Mouse (Mus musculus): ENCODE results near the gene Mtrf1l.

Mtrf1l gene

DNA sequence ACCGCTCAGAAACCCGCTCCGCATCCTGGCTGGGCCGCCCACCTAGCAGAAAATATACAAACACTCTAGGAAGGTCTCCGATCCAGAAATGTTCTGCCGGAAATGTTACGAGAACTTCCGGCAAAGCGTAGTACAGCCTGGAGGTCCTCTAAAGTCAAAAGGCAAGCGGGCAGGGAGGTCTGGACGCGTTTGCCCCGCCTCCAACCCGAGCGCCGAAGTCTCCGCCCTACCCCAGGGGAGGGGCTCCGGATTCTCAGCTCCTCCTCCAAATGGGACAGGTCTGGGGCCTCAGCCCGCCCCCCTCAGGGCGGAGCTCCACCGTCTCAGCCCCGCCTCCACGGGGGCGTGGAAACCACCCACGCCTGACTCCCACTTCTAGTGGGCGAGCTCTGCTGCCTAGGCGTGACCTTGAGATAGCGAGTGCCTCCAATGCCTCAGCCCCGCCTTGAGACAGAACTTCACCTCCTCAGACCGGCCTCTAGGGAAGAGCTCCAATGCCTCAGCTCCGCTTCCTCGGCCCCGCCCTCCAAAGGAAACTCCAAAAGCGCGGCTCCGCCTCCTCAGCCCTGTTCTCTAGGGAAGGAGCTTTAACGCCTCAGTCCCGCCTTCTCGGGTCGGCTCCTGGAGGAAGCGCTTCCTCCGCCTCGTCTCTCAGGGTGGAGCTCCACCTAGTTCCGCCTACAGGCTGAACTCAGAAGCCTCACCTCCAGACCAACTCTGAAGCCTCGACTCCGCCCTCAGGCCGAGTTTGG, at the start of gene Mtrf1l:
TSS of gene Mtrf1l (minus strand) at position 171 of the 752 bp plus-strand sequence.
- in situ Hi-C loops (cut with MboI, MseI): loop anchor here (25.0 kb wide), 3 partner anchors 1437 to 1863 kb away; partner anchors contain the start of genes Lats1, Pcmt1 and Zbtb2

DNA sequence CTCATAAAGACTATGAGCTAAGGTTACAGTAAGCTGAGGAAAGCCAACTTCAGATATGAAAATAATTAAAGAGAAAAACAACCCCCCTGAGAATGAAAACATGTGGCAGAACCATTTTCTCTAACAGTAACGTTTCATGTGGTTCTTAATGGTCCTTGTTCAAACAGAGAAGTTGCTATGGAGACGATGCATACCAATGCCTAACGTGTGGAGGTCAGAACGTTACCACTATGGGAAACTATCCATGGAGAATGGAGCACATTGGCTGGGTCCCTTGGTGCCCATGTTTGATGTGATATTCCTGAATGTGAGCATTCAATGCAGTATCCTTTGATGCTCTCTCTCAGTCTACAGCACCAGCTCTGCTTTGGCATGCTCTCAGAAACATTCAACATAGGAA, 47.4 kb upstream of the Mtrf1l start:
- in situ Hi-C loops (cut with MboI, MseI): loop anchor here (10.0 kb wide), 1 partner anchor 1904 kb away; no protein-coding TSS in a partner anchor

DNA sequence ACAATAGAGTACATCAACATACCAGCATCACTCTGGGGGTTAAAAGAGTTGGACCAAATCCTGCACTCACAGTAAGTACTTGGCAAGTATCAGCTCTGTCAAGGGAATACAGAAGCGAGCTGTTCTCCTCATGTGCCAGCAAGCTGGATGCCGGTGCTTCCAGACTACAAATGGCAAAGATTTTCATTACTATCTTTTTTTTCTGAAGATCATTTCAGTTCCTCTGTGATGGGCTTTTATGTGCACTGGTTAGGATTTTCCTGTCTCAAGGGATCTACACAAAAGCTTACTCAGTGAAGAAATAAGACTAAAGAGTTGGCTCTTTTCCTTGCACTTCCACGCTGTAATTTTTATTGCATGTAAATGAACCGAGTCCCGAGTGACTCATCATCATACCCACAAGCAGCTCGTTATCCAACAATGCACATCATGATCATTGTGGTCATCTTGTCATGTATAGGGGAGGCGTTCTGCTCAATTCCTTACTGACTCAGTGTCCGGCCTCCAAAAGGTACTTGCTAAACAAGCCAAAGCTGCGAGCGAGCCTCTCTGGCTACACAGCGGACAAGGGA, 44.4 kb upstream of the Mtrf1l start:
- in situ Hi-C loops (cut with MboI, MseI): no loop called here

DNA sequence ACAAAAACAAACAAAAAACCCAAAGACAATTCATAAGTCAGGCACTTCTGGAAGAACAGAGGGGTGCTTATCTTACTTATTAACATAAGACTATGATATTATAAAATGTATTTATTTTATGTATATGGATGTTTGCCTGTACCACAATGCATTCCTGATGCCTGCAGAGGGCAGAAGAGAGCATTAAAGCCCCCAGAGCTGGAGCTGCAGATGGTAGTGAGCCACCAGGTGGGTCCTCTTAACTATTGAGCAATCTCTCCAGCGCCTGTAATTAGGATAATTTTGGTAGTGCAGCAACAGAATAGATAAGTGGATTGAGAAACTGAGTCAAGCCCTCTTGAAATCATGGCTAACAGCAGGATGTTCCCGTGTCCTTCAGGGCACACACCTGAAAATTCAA, 42.3 kb upstream of the Mtrf1l start:
- in situ Hi-C loops (cut with MboI, MseI): no loop called here

DNA sequence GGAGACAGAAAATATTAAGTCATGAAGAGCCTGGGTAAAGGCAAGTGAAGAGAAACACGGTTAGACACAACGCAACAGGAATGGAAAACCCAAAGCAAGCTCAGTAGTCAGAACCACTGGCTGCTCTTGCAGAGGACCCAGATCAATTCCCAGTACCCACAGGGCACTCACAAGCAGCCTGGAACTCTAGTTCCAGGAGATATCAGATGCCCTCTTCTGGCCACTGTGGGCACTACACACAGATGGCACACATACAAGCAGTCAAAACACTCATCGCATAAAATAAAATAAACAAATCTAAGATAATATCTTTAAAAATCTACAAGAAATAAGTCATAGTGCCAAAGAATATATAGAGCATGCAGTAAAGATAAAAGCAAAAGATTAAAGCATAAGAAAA, 39.0 kb upstream of the Mtrf1l start:
- in situ Hi-C loops (cut with MboI, MseI): no loop called here

DNA sequence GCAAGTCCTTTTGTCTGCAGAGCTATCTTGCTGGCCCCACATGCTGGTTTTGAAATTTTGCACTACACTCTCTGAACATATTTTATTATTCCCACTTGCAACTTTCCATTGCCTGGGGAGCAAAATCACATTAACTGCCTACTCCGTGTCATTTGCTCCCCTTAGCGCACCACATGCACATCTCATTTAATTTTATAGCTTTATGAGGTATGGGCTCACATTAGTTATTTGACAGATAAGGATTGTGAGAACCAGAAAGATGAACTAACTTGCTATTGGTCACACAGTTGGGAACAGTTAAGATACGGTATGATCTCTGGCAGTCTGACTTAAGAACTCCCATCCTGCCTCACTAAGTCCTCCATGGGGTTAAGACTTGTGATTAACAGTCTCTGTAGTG, 37.1 kb upstream of the Mtrf1l start:
- in situ Hi-C loops (cut with MboI, MseI): no loop called here

DNA sequence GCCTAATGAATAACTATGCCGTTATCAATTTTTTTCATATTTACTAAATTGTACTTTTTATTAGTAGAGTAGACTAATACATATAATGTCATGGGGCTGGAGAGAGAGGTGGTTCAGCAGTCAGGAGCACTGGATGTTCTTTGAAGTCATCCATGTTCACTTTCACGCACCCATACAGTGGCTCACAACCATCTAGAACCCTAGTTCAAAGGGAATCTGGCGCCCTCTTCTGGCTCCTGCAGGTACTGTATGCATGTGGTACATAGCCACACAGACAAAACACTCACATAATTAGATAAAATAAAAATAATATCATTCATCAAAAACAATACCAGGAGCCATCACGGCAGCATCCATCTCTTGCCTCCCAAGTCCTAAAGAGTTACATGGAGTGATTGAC, 36.0 kb upstream of the Mtrf1l start:
- in situ Hi-C loops (cut with MboI, MseI): no loop called here

DNA sequence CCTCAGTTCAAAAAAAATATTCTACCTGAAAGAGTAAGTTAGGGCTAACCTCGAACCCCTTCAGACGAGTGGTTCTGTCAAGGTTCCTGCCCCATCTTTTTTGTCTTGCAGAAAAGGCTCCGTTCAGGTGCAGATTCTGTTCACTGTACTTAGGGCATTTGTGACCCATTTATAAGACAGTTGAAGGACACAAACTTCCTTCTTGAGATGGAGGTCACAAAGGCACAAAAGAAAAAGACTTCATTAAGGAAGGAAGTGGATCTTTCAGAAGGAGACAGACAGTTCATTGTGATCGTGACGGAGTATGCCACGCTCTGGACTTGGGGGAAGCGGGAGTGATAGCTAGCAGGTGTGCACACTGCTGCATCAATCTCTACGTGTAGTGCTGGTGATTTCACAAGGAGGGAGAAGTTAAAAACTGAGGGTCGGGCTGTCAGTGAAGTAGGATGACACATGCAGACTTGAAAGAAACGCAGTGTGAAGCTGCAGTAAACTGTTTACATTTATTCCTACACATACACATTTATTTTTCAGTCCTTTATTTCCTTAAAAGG, 34.4 kb upstream of the Mtrf1l start:
- in situ Hi-C loops (cut with MboI, MseI): no loop called here

DNA sequence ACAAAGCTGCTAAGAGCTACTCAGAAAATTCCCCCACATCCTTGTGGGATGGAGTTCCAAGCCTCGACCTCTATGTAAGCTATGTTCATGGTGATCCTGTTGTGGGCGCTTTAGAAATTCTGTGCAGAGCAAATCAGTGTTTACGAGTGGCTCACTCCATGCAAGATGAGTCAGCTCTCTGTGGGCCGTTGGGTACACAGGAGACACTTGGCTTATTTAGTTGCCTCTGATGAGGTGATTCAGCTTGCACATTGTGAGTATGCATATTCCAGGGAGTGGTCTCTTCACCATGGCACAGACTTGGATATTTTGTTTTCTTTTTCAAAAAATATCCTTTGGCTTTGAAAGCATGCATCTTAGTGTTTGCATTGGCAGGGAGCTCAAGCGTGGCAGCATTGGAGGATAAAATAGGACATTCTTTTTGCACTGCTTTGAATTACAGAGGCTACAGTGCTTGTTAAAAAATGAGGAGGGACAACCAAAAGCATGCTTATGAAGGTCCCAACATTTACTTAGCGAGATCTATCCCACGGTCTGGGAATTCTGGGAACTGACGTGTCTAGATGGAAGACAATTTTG, 29.7 kb upstream of the Mtrf1l start:
- in situ Hi-C loops (cut with MboI, MseI): no loop called here

DNA sequence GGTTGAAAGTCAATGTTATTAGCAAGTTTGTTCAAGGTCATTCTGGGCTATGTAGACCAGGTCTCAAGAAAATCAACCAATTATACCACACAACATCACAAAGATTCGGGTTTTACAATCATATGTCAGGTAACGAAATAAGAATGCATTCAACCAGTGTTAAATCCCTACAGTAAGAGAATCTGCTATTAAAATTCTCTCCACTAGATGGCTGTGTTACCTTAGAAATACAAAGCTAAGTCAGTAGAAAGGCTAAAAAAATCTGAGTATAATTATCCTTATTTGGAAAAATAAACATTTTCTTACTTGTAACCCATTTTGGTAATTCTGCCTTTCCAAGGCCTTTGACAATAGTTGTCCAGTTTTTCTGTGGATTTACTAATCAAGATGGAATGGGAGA, 23.2 kb upstream of the Mtrf1l start:
- in situ Hi-C loops (cut with MboI, MseI): no loop called here

DNA sequence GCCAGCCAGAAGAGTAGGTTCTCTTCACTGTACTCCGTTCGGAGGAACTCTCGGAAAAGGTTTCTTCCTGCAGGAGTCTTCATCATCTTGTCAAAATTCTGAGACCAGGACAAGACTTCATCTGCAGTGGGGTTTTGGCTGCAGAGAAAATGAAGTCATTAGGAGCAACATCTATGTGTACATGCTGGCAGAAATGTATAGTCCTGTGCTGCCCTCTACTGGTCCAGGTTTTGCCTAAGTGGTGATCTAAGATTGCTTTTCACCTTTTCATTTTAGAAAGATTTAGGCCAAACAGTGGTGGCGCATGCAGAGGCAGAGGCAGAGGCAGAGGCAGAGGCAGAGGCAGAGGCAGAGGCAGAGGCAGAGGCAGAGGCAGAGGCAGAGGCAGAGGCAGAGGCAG, 17.7 kb upstream of the Mtrf1l start:
- in situ Hi-C loops (cut with MboI, MseI): no loop called here

DNA sequence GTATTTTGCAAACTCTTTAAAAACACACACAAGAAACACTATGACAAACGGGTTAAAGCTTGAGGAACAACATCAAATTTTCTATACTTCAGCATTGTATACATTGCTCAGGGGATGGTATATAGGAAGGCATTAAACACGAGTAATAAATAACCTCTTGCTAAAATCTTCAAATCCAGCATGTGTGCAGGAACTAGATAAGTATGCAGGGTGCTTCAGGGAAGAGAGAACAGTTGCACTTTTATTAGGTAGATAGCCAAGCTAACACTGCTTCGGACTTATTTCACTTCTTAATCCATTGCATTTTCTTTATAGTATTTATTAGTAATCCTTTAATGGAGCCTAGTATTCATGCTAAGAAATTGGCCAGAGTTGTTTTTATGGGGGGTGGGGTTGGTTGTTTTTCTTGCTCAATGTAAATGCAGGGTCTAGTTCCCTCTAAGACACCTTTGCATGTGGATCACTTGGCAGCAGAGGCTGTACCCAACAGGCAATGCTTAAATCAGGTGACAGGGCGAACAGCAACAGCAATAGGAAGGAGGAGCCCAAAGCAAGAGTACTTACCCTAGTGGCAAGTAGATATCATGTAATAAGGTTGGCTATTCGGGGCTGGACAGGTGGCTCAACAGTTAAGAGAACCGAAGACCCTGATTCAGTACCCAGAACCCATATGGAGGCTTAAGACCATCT, 2.8 kb upstream of the Mtrf1l start:
- in situ Hi-C loops (cut with MboI, MseI): no loop called here

DNA sequence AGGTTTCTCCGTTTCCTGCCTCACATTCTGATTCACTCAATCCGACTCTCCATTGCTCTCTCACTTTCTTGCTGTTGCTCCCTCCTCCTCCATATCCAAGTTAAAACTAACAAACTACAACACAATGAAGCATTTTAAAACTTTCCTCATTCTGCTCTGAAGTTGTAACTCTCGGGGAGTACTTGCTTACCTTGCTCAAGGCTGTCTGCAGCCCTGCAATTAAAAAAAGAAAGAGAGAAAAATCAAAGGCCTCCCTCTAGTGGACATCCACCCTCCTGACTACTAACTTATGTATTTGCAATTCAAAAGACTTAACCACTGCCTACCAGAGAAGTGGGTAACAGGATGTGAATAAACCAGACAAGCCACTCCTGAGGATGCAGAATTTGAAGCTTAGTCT, 1.1 kb upstream of the Mtrf1l start:
- in situ Hi-C loops (cut with MboI, MseI): loop anchor here (25.0 kb wide), 3 partner anchors 1437 to 1863 kb away; partner anchors contain the start of genes Lats1, Pcmt1 and Zbtb2

DNA sequence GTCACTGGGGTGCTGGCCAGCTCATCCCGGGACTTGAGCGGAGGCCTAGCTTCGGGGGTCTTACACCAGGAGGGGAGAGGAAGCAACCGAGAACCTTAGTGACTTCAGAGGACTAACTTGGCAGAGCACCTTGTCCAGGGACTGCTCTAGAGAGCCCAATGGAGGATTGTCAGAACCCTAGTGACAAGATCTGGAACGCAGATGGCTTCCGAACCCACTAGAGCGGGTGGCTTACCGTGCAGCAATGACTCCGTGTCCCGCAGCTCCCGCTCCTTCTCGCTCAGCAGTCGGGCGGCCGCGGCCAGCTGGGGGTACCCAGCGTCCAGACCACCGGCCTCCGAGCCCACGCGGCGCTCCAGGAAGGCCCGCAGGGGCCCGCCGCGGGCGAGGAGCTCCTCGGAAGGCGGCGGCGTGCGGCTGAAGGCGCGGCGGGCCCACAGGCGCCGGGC, 395 bp downstream of the Mtrf1l start:
- in situ Hi-C loops (cut with MboI, MseI): loop anchor here (25.0 kb wide), 3 partner anchors 1436 to 1864 kb away; partner anchors contain the start of genes Lats1, Pcmt1 and Zbtb2

DNA sequence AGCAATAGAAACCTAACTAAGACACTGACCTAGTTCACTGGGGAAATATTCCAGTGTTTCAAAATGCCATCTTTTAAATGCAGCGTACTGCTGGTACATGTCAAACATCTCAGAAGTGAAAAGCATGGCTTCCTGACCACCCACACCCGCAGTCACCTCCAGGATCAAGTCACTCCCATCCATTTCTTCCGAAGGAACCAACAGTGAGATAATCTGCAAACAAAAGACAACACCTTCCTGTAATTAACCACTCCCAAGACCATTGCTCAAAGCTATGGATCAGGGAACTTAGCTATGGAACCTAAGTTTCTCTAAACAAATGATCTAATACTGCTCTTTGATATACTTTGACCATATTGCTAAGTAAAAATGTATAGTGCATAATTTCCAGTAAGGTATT, 4.9 kb downstream of the Mtrf1l start:
- in situ Hi-C loops (cut with MboI, MseI): loop anchor here (25.0 kb wide), 3 partner anchors 1431 to 1869 kb away; partner anchors contain the start of genes Lats1, Pcmt1 and Zbtb2

DNA sequence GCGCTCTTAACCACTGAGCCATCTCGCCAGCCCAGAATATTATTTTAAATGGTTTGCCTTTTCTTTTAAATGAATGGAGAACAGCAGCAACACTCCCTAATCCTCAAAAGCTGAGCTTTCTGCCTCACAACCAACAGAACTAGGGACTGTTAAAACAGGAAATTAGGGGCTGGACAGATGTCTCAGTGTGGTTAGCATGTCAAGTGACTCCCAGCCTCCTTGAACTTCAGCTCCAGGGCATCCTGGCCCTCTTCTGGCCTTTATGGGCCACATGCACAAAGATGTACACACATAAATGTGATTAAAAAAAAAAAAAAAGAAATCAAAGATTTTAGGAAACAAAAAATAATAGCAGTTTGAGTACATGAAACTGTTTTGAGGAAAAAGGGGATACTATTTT, 7.7 kb downstream of the Mtrf1l start:
- in situ Hi-C loops (cut with MboI, MseI): loop anchor here (25.0 kb wide), 3 partner anchors 1429 to 1871 kb away; partner anchors contain the start of genes Lats1, Pcmt1 and Zbtb2

DNA sequence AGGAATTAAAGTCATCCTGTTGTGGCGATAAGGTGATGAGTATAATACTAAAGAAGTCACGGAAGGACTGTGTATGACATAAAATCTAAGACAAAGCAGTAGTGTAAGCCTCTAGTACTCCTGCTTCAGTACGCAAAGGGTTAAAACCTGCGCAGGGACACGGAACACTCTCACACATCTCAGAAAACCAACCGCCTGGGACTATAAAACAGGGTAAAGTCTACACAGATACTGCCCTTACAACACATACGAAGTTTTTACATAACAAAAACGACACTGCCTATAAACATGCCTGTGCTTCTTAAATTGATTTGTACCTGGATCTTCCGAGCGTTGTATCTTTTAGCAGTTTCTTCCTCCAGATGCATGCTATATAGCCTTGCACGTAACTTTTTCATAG, 10.0 kb downstream of the Mtrf1l start:
- in situ Hi-C loops (cut with MboI, MseI): loop anchor here (25.0 kb wide), 3 partner anchors 1426 to 1874 kb away; partner anchors contain the start of genes Lats1, Pcmt1 and Zbtb2

DNA sequence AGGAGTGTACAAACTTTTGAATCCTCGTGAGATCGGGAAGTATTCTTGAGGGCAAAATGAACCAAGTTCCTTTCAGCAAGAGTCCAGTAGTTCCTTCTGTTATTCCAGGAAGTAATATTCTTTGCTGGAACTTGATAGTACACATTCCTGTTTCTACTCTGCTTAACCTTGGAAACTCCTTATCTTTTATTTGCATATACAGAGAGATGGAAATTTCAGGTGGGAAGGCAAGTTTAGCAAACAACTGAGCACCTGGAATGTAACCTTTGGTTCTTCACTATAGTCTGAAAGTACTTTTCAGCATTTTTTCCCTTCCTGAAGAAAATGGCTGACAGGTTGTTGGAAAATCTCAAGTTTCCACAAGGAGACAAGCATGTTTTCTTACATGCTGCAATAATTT, 16.0 kb downstream of the Mtrf1l start:
- in situ Hi-C loops (cut with MboI, MseI): loop anchor here (10.0 to 25.0 kb wide), 4 partner anchors 1420 to 1880 kb away; partner anchors contain the start of genes Lats1, Pcmt1 and Zbtb2

DNA sequence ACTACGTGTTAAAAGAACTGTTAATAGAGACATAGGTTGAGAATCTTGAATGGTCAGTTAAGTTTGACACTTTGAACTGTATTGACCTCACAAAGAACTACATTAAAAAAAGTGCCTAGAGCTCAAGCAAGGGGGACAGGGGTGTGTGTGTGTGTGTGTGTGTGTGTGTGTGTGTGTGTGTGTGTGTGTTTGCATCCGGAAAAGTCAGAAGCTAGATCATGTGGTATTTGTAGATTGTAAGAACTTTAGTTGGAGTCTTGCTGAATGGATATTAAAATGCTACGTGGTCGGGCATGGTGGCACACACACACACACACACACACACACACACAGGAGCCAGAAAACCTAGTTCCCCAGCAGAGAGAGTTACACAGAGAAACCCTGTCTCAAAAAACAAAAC, 16.7 kb downstream of the Mtrf1l start:
- in situ Hi-C loops (cut with MboI, MseI): loop anchor here (10.0 to 25.0 kb wide), 4 partner anchors 1420 to 1880 kb away; partner anchors contain the start of genes Lats1, Pcmt1 and Zbtb2

DNA sequence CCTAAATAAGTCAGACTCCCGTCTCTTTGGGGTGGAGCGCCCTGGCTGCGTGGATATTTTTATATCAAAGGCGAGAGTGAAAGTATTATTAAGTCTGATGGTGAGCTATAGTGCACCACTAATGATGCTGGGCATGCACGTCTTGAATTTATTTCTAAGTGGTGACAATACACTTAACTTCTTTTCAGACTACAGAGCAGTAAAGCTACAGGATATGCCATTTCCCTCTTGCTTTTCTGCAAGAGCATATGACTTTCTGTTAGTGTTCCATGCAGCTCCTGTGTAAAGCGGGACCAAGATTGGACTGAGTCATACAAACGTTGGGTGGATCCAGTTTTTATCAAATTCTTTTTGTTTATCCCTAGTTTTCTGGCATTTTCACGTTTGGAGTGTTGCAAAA, 17.3 kb downstream of the Mtrf1l start:
- in situ Hi-C loops (cut with MboI, MseI): loop anchor here (10.0 to 25.0 kb wide), 4 partner anchors 1419 to 1881 kb away; partner anchors contain the start of genes Lats1, Pcmt1 and Zbtb2

DNA sequence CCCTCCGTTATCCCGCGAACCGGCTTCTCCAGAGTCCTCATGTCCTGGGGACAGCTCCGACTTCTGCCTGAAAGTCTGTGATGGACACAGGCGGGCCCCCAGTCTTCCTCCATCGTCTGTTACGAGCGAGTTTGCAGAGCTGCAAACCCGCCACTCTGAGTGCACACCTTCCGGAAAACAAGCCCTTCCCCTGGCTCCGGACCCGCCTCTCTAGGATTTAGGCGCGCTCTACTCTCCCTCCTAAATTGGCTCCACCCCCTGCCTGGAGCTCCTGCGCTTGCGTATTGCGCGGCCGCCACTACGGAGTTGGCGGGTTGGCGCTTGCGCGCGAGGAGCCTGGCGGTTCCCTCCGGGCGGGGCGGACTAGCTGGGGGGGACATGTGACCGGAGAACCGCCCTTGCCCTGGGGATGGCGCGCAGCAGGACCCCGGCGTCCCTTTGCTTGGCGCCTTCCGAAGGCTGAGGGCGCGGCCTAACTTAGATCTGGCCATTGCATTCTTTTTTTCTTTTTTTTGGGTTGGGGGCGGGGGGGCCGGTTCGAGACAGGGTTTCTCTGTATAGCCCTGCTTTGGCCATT, 17.9 kb downstream of the Mtrf1l start:
- in situ Hi-C loops (cut with MboI, MseI): loop anchor here (10.0 to 25.0 kb wide), 4 partner anchors 1419 to 1881 kb away; partner anchors contain the start of genes Lats1, Pcmt1 and Zbtb2
